Mouse (Mus musculus) B cell, adult (primary cell): ENCODE data around the gene Gfpt1. TPM values are rescaled to one million over a fixed set of nuclear protein-coding genes. Genes with fewer than 3 reads are reported as not detected.

Experiments used
- total RNA-seq: library from RNA; stranded (reverse); gene quantifications from 4 replicates; pipeline ENCODE4 v1.2.4, GENCODE M21; 2023; ENCODE audit not compliant: inconsistent age

Gene Gfpt1
- 29.6 to 33.6 TPM (median 32.2 TPM) in 4 replicates for total RNA-seq

GRCm38 (mm10) chr6:87042337-87043130 lies at the start of gene Gfpt1:
Gene Gfpt1, plus strand, starts transcription at chr6:87042846.

GRCm38 (mm10) chr6:87008887-87009286 lies 33.8 kb upstream of the Gfpt1 start, which contains the start of gene Nfu1:
Gene Nfu1, plus strand, starts transcription at chr6:87009236.

GRCm38 (mm10) chr6:87104123-87104796 lies 61.6 kb downstream of the Gfpt1 start, which contains the start of gene D6Ertd527e:
Gene D6Ertd527e, plus strand, starts transcription at chr6:87104746.

Other genes with a start within 250 kb of the Gfpt1 start
- gene Anxa4, start 249.3 kb upstream of the Gfpt1 start, total RNA-seq = 7.1 to 13.3 TPM (median 10.5 TPM) in 4 replicates
- 78.0 to 81.2 TPM (median 78.6 TPM) in 4 replicates for gene Aak1, start 193.3 kb upstream of the Gfpt1 start, total RNA-seq
- 59.3 to 73.6 TPM (median 64.5 TPM) in 4 replicates for gene Nfu1, start 33.6 kb upstream of the Gfpt1 start, total RNA-seq
- 0.39 to 0.80 TPM (median 0.39 TPM) in 3 of 4 replicates, not detected in the other for gene D6Ertd527e, start 61.9 kb downstream of the Gfpt1 start, total RNA-seq